Mouse (Mus musculus) retina, postnatal 1 day (tissue): Measurements from ENCODE around the gene Adora1.

Experiments used
- DNase-seq: peaks from one replicate; pipeline ENCODE4 v3.0.0-alpha.2; 2012

Gene Adora1

GRCm38 (mm10) chr1:134152626-134153590, 82.3 kb downstream of the Adora1 start:
- DNase-seq: no peak

DNA sequence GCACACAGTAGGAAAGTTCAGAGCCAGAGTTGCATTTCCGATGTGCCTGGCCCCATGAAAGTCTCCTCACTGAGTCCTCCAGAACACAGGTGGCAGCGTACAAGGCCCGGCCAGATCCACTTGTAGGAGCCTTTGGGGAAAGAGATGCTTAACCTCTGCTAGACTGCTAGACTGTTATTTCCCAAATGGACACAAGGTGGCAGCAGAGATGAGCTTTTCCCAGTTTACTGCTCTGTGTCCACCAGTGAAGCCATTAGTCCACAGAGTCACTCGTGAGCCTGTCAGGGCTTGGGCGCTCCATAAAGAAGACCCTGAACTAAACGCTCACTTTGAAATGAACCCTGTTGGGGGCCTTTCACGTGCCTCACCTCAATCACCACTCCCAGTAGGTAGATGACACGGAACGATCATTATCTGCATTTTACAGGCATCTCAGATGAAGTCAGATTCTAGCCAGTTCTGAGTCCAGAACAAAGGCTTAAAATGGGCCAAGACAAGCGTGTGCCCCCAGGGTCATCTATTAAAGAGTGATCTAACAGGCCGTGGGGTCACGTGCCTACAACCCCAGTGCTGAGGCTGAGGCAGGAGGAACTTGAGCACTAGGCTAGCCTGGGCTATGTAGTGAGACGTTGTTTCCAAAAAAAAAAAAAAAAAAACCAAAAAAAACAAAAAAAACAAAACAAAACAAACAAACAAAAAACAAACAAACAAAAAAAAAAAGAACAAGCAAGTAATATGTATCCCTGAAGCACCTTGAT, 83.4 kb downstream of the Adora1 start:
- DNase-seq: peak; percentile 94

DNA sequence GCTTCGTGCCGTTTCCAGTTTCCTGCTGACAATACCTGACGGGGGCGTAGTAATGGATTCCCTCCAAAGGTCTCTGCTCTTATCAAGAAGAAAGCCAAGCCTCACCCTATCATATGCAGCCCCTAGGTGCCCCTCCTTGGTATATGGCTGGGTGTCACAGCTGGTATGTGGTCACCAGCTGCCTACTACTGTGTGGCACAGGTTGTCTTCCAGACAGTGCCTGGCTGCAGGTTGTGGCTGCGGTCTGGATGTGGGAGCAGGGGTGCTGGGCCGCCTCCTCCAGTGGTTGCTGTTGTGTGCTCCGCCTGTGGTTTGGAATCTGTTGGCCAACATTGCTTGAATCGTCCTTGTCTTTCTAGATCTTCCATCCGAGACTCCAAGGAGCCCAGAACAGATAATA, 84.5 kb downstream of the Adora1 start:
- no peak for DNase-seq

DNA sequence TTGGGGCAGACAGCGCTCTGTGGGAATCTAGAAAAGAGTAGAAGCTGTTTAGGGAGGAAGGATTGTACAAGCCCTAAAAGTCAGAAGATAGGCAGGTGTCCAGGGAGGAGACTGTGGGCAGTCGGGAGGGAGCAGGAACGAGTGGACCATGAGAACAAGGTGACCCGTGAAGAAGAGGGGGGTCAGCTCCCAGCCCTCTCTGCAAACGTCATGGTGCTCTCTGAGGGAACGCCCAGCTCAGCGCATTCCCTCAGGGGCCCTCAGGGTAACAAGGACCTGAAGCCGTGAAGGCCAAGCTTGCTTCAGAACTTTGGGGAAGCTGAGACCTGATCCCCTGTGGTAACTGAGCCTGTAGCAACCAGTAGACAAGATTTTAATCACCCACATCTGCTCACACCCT, 85.2 kb downstream of the Adora1 start:
- DNase-seq: no peak
